Mouse (Mus musculus) adrenal gland, adult 8-10 months (tissue): ENCODE results near the gene Rreb1. TPM values are rescaled to one million over a fixed set of nuclear protein-coding genes. Genes with fewer than 3 reads are reported as not detected.

Source experiments
- DNase-seq: peaks from one replicate; pipeline ENCODE4 v3.0.0; 2022
- total RNA-seq, 4 experiments: library from RNA; stranded (reverse); gene quantifications; 2 replicates each; pipeline ENCODE4 v1.2.4; 2022

The Rreb1 gene
- total RNA-seq: 10 to 100 TPM; 53.1 to 74.5 (median 62.9) TPM

DNA sequence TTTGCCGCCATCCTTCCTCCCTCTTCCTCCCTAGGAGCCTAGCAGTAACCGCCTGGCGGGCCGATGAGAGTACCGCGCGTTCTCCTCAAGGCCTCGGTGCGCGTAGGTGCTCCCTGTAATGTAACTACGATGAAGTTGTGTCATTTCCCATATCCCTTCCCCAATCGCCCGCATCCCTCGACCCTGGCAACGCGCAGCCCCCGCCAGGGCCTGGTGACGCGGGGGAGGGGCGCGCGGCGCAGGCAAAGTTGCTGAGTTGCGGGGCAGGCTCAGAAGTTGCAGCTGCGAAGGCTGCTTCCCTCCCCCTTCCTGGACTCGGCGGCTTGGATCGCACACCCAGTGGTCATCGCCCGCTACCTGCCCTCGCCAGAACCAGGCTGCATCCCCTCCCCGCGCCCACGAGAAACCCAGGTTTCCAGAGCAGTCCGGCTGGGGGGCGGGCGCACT, at the start of gene Rreb1:
Gene Rreb1 (plus strand): TSS at position 254 of the 447 bp plus-strand sequence.
- no peak for DNase-seq

DNA sequence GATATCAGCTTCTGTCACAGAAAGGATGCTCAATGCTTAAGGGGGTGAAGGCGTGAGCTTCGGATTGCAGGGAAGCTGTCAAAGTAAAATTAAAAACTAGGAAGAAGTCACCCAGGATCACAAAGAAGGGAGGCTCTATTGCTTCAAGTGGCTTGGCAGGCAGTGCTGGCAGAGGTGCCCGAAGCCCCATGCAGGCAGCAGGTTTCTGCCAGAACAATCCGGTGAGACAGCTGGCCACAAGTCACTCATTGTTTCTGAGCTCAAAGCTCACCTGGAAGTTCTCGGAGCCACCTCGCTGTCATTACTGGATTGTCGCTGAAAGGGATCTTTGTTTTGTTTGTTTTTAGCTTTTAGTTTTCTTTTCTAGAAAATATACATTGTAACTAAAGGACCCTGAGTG, 49.6 kb upstream of the Rreb1 start:
- DNase-seq: no peak

DNA sequence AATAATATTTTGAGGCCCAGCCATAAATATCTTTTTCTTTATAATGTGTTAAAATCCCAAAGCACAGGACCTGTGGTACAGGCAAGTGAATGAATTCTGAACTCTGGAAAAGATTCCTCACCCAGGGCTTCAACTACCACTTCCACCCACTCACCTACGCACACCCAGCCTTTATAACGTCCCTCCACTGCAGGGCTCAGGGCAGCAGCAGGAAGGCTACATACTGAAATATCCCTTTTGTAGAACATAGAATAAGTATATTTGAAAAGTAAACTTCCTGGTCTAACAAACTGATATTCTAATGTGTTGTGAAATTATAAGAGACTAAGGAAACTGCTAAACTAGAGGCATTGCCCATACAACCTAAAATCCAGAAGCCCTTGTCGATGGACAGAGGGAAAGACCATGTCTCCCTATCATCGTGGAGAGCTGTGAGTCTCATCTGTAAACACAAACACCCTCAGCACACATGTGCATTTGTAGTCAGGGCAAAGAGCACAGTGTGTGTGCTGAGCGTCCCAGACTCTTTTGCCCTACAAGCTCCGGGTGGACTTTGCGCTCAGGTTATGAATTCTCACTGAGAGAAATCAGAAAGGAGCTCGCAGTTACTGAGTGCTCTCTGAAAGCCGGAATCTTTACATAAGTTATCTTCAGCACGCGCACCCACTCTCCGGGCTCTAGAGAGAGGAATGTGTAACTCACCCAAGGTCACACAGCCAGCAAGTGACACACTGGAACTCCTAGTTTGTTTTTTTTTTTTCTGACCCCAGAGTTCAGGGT, 46.1 kb upstream of the Rreb1 start:
- DNase-seq: peak; percentile 66

DNA sequence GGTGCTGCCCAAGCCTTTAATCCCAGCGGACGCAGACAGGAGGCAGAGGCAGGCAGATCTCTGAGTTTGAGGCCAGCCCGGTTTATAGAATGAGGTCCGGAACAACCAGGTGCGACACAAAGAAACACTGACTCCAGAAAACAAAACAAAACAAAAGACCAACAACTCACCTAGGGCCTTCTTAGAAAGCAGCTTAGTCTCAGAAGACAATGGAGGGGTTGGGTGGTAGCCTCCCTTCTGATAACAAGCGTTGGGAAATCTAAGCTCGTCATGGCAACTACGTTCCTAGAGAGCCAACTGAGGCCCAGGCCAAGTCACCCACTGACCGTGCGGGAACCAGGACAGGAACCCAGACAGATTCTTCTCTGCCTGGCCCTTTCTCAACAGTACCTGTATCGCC, 43.7 kb upstream of the Rreb1 start:
- DNase-seq: no peak

DNA sequence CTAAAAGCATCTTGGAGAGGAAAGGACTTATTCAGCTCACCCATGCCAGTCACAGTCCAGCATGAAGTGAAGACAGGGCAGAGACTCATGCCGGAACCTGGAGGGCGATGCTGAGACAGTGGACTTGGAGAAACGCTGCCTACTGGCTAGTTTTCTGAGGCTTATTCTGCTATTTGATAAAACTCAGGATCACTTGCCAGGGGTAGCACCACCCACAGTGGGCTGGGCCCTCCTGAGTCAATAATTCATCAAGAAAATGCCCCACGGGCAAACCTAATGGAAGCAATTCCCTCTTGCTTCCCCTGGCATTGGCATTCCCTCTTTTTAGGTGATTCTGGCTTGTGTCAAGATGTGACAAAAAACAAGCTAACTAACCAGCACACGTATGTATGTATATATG, 38.1 kb upstream of the Rreb1 start:
- DNase-seq: no peak

DNA sequence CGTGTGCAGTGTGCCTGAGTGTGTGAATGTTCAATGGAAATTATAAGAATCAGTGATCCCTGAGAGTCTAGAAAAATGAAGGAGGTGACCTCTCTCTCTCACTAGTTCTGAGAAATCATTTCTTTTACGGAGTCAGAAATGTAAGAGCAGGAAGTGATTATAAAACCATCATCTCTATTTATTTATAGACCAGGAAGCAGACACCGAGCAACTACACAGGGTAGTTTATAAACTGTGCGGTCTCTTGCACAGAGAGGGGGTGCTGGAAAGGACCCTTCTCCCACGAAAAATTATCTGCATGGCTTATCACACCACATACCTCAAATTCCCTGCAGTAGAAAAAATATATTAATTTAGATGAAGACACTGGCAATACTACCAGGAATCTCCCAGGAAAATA, 37.4 kb upstream of the Rreb1 start:
- DNase-seq: no peak

DNA sequence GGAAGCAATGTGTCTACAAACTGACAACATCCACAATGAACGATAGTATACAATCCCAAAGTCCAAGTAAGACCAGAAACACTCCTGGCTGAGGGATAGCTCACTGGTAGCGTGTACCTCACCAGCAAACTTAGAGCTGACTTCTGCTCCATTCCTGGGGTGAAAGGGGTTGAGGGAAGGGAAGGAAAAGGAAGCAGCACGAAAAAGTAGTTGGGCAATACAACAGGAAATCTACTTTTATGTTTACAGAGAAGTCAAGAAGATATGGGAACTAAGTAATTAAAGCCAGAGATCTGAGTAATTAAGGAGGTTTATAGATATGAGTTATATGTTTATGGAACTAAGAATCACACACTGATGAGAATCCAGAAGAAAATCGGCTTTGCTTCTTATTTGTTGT, 36.0 kb upstream of the Rreb1 start:
- DNase-seq: no peak

DNA sequence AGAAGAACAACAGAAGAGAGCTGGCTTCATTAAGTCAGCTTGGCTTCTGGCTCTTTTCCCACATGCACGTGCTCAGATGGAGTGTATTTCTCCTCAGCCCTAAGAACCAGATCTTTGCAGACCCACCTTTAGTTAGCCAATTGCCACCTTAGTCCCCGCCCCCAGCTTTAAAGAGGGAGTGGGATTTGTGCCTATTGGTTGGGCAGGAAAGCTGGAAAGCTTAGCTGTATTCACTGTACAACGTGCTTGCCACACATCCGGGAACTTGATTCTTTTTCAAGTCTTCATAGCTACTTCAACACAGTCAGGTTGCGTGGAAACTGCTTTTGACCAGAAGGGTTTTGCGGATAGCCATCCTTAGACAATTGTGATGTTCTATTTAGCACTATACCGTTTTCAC, 30.7 kb upstream of the Rreb1 start:
- no peak for DNase-seq

DNA sequence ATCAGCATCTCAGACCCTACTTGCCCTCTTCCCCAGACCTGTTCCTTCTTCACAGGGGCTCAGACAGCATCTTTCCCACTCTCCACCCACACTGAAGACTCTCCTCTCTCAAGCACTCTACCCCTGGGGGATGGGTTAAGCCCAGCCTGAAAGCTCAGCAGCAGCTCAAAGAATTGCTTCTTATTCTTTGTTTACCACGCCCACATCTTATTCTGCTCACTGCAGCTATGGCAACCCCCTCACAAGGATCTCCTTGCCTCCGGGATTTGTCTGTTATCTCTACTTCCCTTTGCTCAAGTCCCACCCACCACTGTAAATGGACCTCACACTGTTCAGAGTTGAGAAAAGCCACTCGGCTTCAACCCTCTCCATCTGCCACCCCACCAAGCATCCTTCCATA, 28.7 kb upstream of the Rreb1 start:
- no peak for DNase-seq

DNA sequence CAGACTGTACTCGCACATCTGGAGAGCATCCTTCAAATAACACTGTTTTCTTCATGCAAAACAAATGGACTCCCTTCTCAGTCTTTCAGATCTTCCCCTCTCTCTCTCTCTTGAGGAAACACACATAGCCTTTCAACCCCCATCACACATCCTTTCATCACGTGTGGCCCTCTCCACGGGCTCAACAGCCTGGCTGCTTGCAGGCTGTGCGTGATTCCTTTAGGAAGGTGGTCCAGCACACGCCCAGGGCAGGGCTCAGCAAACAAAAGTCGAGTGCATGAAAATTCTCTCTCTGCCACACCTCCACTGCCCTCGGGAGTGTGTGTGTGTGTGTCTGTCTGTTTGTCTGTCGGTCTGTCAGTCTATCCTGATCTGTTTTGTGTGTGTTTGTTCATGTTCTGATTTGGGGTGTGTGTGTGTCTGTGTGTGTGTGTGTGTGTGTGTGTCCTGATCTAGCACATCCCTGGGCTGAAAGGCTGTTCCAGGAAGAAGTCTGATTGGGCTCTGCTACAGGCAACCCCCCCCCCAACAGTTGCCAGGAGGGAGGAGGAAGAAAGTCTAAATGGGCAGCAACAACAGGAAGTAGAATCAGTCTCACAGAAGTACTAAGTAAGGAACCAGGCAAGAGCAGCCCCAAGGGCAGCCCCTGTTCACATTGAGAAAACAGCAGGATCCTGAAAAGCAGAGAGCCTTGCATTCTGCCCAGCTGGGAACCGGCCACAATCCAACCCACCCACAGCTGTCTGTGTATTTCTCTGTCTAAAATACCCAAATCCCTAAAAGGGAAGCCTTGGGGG, 26.8 kb upstream of the Rreb1 start:
- no peak for DNase-seq

DNA sequence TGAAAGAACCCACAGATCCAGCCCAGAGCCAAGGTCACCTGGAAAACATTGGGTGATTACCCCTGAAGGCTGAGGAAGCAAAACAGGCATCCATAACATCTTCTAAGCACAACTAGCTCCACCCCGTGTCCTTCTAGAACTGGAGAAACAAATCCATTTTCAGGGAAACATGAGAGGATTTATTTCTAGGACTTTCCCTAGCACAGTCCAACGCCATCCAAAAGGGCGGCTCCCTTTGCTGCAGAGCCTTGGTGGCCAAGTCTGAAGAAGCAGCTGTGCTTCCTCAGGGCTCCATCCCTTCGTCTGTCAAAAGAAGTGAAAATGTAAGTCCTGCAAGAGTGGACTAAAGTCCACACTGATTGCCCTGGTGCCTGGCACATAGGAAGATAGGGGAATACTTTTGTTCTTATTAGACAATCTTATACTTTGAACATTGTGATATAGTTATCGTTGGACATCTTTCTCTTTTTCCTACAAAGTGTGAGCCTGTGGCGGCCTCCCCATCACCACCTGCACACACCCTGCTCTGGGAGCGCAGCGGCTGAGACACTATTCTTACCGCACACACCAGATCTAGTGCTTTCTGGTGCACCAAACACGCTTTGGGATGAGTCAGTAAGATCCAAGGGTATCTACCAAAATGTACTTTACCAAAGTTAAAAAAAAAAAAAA, 18.7 kb upstream of the Rreb1 start:
- DNase-seq: no peak

DNA sequence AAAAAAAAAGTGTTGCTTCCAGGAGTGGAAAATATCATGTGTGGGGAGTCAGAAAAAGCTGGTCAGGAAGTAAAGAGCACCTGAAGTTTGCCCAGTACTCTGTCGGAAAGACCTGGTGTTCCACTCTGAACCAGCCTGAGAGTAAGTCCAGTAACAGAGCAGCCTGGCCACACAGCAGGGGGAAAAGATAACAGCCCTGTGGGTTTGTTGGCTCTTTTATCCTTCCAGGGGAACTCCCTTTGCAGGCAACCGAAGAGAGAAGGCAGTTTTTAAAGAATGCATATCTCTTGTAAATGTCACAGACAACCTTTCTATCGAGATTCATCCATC, 18.2 kb upstream of the Rreb1 start:
- no peak for DNase-seq

DNA sequence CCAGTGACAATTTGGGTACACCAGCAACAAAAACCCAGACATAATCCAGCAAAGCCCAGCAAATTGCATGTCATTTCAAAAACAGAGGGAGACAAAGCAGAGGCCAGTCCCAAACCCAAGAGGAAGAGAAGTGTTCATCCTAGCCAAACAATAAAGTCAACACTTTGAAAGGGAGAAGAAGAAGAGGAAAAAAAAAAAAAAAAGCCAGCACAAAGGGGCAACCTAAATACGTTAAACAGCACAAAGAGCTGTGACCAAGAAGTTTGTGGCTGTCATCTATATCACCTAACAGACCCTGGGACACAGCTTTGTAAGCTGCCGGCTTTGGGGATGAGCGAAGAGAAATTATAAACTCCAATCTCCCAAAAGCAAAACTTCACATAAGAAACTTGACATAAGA, 17.8 kb upstream of the Rreb1 start:
- DNase-seq: no peak

DNA sequence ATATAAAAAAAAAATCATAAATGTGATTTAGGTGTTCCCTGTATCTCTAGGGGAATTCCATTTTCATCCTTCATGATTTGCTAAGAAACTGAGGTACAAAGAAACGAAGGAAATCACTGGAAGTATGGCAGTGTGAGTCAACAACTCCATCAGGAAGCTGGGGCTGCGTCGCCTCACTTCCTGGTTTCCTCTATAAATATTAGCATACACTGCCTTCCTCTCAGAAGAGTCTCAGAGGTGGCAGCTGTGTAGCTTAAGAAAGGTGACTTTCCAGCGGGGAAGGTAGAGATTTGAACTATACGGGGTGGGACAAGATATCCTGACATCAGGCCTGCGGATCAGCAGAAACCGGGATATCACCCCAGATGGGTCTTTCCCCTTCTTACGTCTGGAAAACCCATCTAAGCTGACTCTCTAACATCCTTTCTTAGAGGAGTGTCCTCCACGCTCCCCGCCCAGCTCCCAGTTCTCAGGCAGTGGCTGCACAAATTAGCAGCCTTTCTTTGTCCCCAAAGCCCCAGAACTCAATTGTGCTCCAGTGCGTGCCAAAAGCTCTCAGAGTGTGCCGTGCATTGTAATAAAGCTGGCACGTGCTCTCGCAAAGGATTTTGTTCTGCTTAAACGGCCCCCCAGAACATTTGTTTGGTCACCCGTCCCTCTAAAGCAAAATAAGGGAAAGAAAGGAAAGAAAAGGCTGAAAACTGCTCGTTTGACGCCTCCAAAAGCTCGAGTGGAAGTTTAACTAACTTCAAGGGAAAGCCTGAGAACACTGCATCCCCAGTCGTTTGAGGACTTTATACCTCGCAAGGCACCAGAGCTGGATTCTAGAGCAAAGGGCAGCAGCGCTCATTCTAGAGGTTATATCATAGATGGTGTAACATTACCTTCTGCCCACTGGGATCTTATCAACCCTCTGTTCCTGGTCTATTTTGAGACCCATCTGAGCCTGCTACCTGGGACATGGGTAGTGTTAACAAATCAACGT, 17.0 kb upstream of the Rreb1 start:
- DNase-seq: no peak

DNA sequence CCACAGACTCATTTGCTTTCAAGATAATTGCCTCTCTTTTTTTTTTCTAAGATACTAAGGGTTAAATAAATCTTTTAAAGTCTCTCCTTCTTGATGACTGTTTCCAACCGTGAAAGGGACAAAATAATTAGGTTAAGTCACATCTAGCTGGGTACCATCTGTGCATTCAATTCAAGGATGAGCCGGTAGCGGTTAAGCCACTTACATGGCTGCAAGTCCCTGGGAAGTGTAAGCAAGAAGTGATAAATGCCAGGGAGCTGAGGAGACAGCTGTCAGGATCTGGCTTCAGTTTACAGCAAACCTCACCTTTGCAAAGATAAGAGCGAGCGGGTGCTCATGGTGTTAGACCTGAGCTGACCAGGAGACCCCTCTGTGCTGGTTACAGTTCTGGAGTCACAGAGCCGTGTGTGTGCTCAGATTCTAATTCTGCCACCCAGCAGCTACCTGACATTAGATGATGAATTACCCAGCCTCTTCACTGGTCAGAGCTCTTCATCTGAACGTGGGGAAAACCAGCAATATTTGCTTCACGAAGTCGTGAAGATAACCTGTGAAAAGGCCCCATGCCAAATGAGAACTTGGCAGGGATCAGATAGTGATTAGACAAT, 14.3 kb upstream of the Rreb1 start:
- DNase-seq: no peak

DNA sequence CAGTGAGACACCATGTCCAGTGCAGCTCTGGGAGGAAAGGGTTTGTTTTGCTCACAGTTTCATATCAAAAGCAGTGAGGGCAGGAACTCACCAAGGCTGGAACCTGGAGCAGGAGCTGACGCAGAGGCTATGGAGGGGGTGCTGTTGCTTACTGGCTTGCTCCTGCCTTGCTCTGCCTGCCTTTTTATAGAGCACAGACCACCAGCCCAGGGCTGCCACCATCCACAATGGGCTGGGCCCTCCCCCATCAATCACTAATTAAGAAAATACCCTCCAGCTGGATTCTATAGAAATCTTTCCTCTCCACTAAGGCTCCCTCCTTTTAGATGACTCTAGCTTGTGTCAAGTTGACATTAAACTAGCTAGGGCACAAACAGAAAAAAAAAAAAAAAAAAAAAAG, 8.4 kb upstream of the Rreb1 start:
- DNase-seq: no peak

DNA sequence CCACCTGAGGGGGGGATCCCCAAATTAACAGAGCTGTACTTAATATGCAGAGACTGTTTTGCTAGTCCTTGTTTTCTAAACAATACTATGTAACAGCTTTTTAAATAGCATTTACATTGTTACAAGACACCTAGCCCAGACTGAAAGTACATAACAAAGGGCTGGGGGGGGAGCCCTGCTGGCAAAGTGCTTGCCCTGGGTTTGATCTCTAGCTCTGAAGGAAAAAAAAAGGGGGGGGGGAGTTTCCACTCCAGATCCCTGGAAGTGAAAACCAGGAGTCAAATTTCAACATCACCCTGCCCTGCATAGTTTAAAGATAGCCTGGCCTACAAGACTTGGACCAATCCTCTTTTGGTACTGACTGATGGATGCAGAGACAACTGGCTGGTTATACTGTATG, 4.7 kb upstream of the Rreb1 start:
- DNase-seq: no peak

DNA sequence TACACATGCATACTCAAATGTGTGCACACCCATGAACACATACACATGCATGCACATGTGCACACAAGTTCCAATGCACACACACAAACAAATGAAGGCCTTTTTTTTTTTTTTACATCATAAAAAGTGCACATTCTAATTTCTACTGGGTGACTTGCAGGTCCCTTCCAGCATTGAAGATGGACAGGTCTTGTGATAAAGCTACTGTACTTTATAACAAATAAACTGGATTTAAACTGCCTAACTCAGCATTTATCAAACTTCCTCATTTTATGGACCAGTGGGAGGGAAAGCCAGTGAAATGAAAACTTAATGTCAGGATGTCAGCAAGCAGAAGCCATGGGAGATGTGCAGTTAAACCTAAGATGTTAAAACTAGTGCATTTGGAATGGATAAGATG, 1.5 kb upstream of the Rreb1 start:
- no peak for DNase-seq

DNA sequence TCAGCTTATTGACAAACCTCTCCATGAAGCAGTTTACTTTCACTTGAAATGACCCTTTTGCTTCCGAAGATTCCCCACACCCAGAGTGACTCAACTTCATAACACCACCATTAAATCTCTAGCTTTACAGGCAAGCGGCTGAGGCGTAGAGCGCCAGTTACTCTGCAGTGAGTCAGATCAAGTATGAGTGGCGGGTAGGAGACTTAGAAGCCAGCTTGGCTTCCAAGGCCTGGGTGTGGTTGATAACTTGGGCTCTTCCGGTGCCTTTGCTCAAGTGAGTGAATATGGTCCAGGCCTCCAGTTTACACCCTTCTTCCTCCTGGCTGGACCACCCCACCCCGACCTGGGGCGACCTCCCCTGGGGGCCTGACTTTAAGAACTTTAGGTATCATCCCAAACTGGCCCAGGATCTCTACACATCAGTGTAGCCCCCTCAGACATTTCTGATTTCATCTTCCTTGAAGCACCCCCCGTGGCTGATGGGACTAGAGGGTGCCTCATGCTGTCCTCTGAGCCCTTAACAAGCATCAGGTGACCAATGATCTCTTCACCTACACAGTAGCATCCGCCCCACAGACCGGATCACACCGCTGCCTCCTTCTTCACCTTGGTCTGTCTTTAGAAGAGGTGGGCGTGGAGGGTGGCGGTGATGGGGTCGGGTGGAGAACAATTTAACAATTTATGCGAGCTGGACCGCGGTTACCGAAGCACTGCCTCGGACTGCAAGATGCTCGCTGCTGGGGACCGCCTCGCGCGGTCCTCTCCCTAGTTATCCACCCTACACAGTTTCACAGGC, 651 bp upstream of the Rreb1 start:
- DNase-seq: no peak

DNA sequence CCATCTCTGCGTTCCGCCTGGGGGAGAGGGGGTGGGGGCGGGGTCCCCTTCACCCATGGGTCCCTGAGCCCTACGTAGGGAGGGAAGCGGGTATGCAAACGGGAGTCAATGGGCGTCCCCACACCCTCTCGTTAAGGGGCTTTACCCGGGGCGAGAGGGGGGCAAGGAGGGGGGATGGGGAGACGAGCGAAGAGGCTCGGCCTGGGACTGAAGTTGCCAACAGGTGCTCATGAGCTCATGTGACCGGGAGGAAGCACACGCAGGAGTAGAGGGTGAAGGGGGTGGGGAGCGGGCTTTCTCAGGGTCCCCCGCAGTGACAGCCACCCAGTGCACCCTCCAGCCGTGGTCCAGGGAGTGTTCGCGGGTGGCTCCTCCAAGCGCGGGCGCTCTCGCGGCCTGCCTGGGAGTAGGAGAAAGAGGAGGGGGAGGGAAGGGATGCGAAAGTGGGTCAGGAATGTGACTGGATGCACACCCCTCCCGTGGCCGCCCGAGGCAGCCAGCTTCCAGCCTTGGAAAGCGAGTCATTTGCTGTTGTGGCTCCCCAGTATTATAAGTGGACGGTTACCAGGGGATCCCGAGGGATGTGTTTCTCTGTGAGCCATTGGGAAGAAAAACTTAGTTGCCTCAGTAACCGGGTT, 513 bp downstream of the Rreb1 start:
- DNase-seq: peak; percentile 31

DNA sequence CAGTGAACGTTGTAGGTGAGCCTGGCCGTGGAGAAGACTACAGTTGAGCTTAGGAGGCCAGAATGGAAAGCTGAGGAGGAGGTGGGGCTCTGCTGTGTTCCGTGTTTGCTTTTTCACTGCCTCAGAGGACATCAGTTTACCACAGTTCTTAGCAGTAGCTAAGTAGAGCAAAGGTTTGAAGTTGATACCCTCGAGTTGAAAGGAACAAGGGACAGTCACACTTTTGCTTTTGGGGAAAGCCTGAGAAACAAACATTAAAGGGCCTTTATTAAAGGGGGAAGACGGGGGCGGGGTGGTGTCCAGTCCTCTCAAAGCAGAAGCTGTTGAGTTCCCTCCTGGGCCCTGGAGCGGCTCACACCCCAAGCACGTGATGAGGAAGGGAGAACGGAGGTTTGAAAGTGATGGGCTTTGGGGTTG, 1.1 kb downstream of the Rreb1 start:
- DNase-seq: no peak
